Mouse (Mus musculus): Measurements from ENCODE around the gene Csf2rb2. TPM values are rescaled to one million over a fixed set of nuclear protein-coding genes. Genes with fewer than 3 reads are reported as not detected.
"Not testable (repeated sequence)": the region's sequence is repeated elsewhere in the genome, so short reads cannot be mapped to it uniquely, and the experiment has no call there.

Csf2rb2 gene
- polyA plus RNA-seq, 1 experiment from 2014 or later = 2.6 TPM

GRCm38 (mm10) chr15:78320825-78321496, 15.4 kb upstream of the Csf2rb2 start:
- H3K4me1 ChIP-seq (ENCODE audit: insufficient read depth) = peaks cover 12% of the 10 kb centered on the region; the same call in 1 of the 2 replicates
- no peaks in the 10 kb centered on the region for H3K36me3 ChIP-seq (replicated peaks; ENCODE audit: insufficient read depth, low read length)
- H3K27ac ChIP-seq (ENCODE audit: low read depth) = 0 out of 2 replicates have a peak overlapping the region, but pooled peaks have one; percentile 48
- peak; percentile 58 for ATAC-seq
- no peak overlapping the region for H3K4me2 ChIP-seq (ENCODE audit: low read depth, low read length)
- DNase-seq = peak; percentile 82
- TF ChIP-seq CTCF (IDR thresholded peaks at IDR 0.05; ENCODE audit: low read depth) = peak; percentile 90
- peak; percentile 55; the same call in 1 of the 2 replicates for TF ChIP-seq EP300 (IDR thresholded peaks at IDR 0.05; ENCODE audit: low read depth)
- H3K27me3 ChIP-seq (ENCODE audit: insufficient read depth, low read length) = no peaks in the 10 kb centered on the region
- H3K9ac ChIP-seq (replicated peaks) = no peak overlapping the region
- H3K9me3 ChIP-seq (ENCODE audit: low read length) = no peaks in the 10 kb centered on the region
- no peak overlapping the region for H3K4me3 ChIP-seq (ENCODE audit: low read depth, low read length)
- 17% methylated on average over 5 of the region's 5 CpGs for WGBS (ENCODE audit: insufficient replicate concordance)

GRCm38 (mm10) chr15:78318338-78319171, 13.0 kb upstream of the Csf2rb2 start:
- not testable (repeated sequence) for H3K9me3 ChIP-seq (ENCODE audit: low read length); H3K4me3 ChIP-seq (ENCODE audit: low read depth, low read length); H3K4me1 ChIP-seq (ENCODE audit: insufficient read depth); DNase-seq; H3K9ac ChIP-seq (replicated peaks); H3K4me2 ChIP-seq (ENCODE audit: low read depth, low read length); H3K27me3 ChIP-seq (ENCODE audit: insufficient read depth, low read length); H3K36me3 ChIP-seq (replicated peaks; ENCODE audit: insufficient read depth, low read length)
- 34% methylated on average over 2 of the region's 2 CpGs for WGBS (ENCODE audit: insufficient replicate concordance)
- peak; percentile 82 for ATAC-seq
- TF ChIP-seq EP300 (IDR thresholded peaks at IDR 0.05; ENCODE audit: low read depth) = peak; percentile 91
- H3K27ac ChIP-seq (ENCODE audit: low read depth) = peak overlapping the region; percentile 60

DNA sequence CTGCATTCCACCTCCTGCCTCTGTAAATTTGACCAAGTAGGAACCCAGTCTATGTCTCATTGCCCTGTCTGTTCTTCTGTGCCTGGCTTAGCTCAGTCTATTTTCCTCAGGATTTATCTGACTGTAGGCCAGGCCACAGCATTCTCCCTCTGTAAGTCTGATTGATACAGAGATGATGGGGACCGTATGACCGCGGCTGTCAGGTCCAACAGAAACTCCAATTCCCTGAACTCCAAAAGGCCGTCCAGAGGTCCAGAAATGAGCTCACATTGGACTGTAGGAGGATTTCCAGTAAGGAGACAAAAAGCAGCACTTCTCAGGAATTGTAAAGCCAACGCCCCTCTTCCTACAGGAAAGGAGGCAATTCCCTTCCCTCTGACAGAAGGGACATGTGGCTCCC, 8.1 kb upstream of the Csf2rb2 start:
- not testable (repeated sequence) for H3K27me3 ChIP-seq (ENCODE audit: insufficient read depth, low read length); H3K4me2 ChIP-seq (ENCODE audit: low read depth, low read length); DNase-seq; H3K4me3 ChIP-seq (ENCODE audit: low read depth, low read length); H3K36me3 ChIP-seq (replicated peaks; ENCODE audit: insufficient read depth, low read length); H3K9me3 ChIP-seq (ENCODE audit: low read length); H3K27ac ChIP-seq (ENCODE audit: low read depth); H3K9ac ChIP-seq (replicated peaks); ATAC-seq; H3K4me1 ChIP-seq (ENCODE audit: insufficient read depth)
- 80% methylated on average over 5 of the region's 5 CpGs for WGBS (ENCODE audit: insufficient replicate concordance)

- peak; percentile 86 for ATAC-seq
- H3K9me3 ChIP-seq (ENCODE audit: low read length); H3K4me2 ChIP-seq (ENCODE audit: low read depth, low read length); H3K4me3 ChIP-seq (ENCODE audit: low read depth, low read length); DNase-seq; H3K9ac ChIP-seq (replicated peaks); H3K4me1 ChIP-seq (ENCODE audit: insufficient read depth); H3K36me3 ChIP-seq (replicated peaks; ENCODE audit: insufficient read depth, low read length); H3K27ac ChIP-seq (ENCODE audit: low read depth); H3K27me3 ChIP-seq (ENCODE audit: insufficient read depth, low read length): not testable (repeated sequence)
- 32% methylated on average over 4 of the region's 4 CpGs for WGBS (ENCODE audit: insufficient replicate concordance)
- TF ChIP-seq EP300 (IDR thresholded peaks at IDR 0.05; ENCODE audit: low read depth) = peak; percentile 95
Measured at GRCm38 (mm10) chr15:78312421-78313233, 7.1 kb upstream of the Csf2rb2 start.

DNA sequence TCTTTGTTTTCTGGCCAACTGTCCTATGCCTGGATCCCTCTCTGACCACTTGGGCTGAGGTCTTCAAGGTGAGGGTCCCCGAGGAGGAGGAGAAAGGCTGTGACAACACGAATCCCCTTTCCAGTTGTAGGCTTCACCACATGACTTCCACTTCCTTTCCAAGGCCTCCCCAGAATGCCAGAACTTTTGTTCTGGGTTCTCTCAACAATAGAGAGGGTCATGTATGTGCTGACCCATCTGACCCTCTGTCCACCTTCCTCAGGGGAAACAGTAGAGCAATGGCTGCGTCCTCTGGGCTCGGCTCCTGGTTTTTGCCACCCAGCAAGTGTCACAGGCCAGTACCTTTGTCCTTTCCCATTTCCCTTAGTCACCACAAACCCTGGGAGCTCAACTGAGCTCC, 5.5 kb upstream of the Csf2rb2 start:
- Histone ChIP-seq H3K36me3 (replicated peaks; ENCODE audit: insufficient read depth, low read length) (no peaks in the 10 kb centered on the region), H3K4me2 (ENCODE audit: low read depth, low read length) (no peak overlapping the region), H3K9ac (replicated peaks) (no peak overlapping the region), H3K4me3 (ENCODE audit: low read depth, low read length) (no peak overlapping the region), H3K9me3 (ENCODE audit: low read length) (no peaks in the 10 kb centered on the region), H3K27me3 (ENCODE audit: insufficient read depth, low read length) (no peaks in the 10 kb centered on the region), H3K4me1 (ENCODE audit: insufficient read depth) (no peaks in the 10 kb centered on the region; the same call in 1 of the 2 replicates), H3K27ac (ENCODE audit: low read depth) (no peak overlapping the region)
- WGBS (ENCODE audit: insufficient replicate concordance) = 74% methylated on average over 4 of the region's 4 CpGs
- TF ChIP-seq CTCF (IDR thresholded peaks at IDR 0.05; ENCODE audit: low read depth) = no peak
- no peak for TF ChIP-seq EP300 (IDR thresholded peaks at IDR 0.05; ENCODE audit: low read depth)
- ATAC-seq (no peak), DNase-seq (no peak)

- TF ChIP-seq CTCF (IDR thresholded peaks at IDR 0.05; ENCODE audit: low read depth) (no peak), EP300 (IDR thresholded peaks at IDR 0.05; ENCODE audit: low read depth) (no peak)
- Histone ChIP-seq H3K4me2 (ENCODE audit: low read depth, low read length) (no peak overlapping the region), H3K4me3 (ENCODE audit: low read depth, low read length) (no peak overlapping the region), H3K9ac (replicated peaks) (no peak overlapping the region), H3K9me3 (ENCODE audit: low read length) (no peaks in the 10 kb centered on the region), H3K27ac (ENCODE audit: low read depth) (no peak overlapping the region), H3K27me3 (ENCODE audit: insufficient read depth, low read length) (no peaks in the 10 kb centered on the region), H3K4me1 (ENCODE audit: insufficient read depth) (no peaks in the 10 kb centered on the region; the same call in 1 of the 2 replicates), H3K36me3 (replicated peaks; ENCODE audit: insufficient read depth, low read length) (no peaks in the 10 kb centered on the region)
- DNase-seq (no peak), ATAC-seq (no peak)
- WGBS (ENCODE audit: insufficient replicate concordance) = 24% methylated on average over 5 of the region's 5 CpGs
Measured at GRCm38 (mm10) chr15:78309865-78310264, 4.3 kb upstream of the Csf2rb2 start.
